Mouse (Mus musculus) activated CD4-positive, CD25-positive, alpha-beta regulatory T cell, adult 9 weeks (primary cell): ENCODE results near the gene Gigyf1. TPM values are rescaled to one million over a fixed set of nuclear protein-coding genes. Genes with fewer than 3 reads are reported as not detected.

Source experiments
- polyA plus RNA-seq: library from polyadenylated mRNA; unstranded; fragments of 100-300 nt; shearing (Covaris generic); gene quantifications from one replicate; pipeline ENCODE4 v1.2.1, GENCODE M21; 2017

Gene Gigyf1
- 3.3 TPM for polyA plus RNA-seq

GRCm38 (mm10) chr5:137518436-137518835, at the start of gene Gigyf1:
Gigyf1 (plus strand) TSS chr5:137518548.

GRCm38 (mm10) chr5:137476964-137477363, 41.4 kb upstream of the Gigyf1 start, which contains the start of gene Zan:
Zan (minus strand) TSS chr5:137477064.

GRCm38 (mm10) chr5:137501709-137502666, 16.4 kb upstream of the Gigyf1 start, which contains the start of gene Pop7:
Pop7 (minus strand) TSS chr5:137502518.

GRCm38 (mm10) chr5:137533117-137533827, 14.9 kb downstream of the Gigyf1 start, which contains the start of the genes Epo and Gnb2:
Epo (minus strand) TSS chr5:137533242.
Gnb2 (minus strand) TSS chr5:137533510.

GRCm38 (mm10) chr5:137553411-137553837, 35.1 kb downstream of the Gigyf1 start, which contains the start of gene Actl6b:
Actl6b (plus strand) TSS chr5:137553517.

GRCm38 (mm10) chr5:137569665-137570064, 51.3 kb downstream of the Gigyf1 start, which contains the start of gene Tfr2:
Tfr2 (plus strand) TSS chr5:137569840.

Other genes starting within 250 kb of the Gigyf1 start
- 0.33 TPM for gene Ache, start 231.0 kb upstream of the Gigyf1 start, polyA plus RNA-seq
- gene Ufsp1, start 223.9 kb upstream of the Gigyf1 start, polyA plus RNA-seq: 2.5 TPM
- 112 TPM for gene Srrt, start 210.9 kb upstream of the Gigyf1 start, polyA plus RNA-seq
- gene Trip6, start 204.1 kb upstream of the Gigyf1 start, polyA plus RNA-seq: 7.7 TPM
- gene Slc12a9, start 185.0 kb upstream of the Gigyf1 start, polyA plus RNA-seq: 28.4 TPM
- gene Ephb4, start 168.4 kb upstream of the Gigyf1 start, polyA plus RNA-seq: not detected
- gene Zan, start 41.5 kb upstream of the Gigyf1 start, polyA plus RNA-seq: 0.26 TPM
- 52.7 TPM for gene Pop7, start 16.0 kb upstream of the Gigyf1 start, polyA plus RNA-seq
- not detected for gene Epo, start 14.7 kb downstream of the Gigyf1 start, polyA plus RNA-seq
- 216 TPM for gene Gnb2, start 15.0 kb downstream of the Gigyf1 start, polyA plus RNA-seq
- not detected for gene Actl6b, start 35.0 kb downstream of the Gigyf1 start, polyA plus RNA-seq
- 0.68 TPM for gene Tfr2, start 51.3 kb downstream of the Gigyf1 start, polyA plus RNA-seq
- gene Mospd3, start 82.5 kb downstream of the Gigyf1 start, polyA plus RNA-seq: 94.8 TPM
- gene Pcolce, start 95.2 kb downstream of the Gigyf1 start, polyA plus RNA-seq: 2.3 TPM
- 0.40 TPM for gene Fbxo24, start 110.5 kb downstream of the Gigyf1 start, polyA plus RNA-seq
- 322 TPM for gene Lrch4, start 110.6 kb downstream of the Gigyf1 start, polyA plus RNA-seq
- gene Gm20605, start 110.6 kb downstream of the Gigyf1 start, polyA plus RNA-seq: 81.4 TPM
- 137 TPM for gene Sap25, start 122.8 kb downstream of the Gigyf1 start, polyA plus RNA-seq
- not detected for gene Irs3, start 127.2 kb downstream of the Gigyf1 start, polyA plus RNA-seq
- gene Agfg2, start 166.2 kb downstream of the Gigyf1 start, polyA plus RNA-seq: 31.3 TPM
- 1.7 TPM for gene Nyap1, start 223.1 kb downstream of the Gigyf1 start, polyA plus RNA-seq
- gene Tsc22d4, start 227.2 kb downstream of the Gigyf1 start, polyA plus RNA-seq: 458 TPM